Mouse (Mus musculus) layer of hippocampus, postnatal 36 days (tissue): ENCODE measurements around the gene Plaa. TPM values are rescaled to one million over a fixed set of nuclear protein-coding genes. Genes with fewer than 3 reads are reported as not detected.

ENCODE experiments used
- DNase-seq, 2 experiments: peaks; one replicate each; pipeline ENCODE4 v3.0.0; 2022
- total RNA-seq, 2 experiments: library from RNA; stranded (reverse); gene quantifications; 2 replicates each; pipeline ENCODE4 v1.2.3; 2021

Plaa gene
- total RNA-seq, 2 experiments from 2014 or later = 46.1 to 46.8 TPM

GRCm38 (mm10) chr4:94554955-94555494, 48.0 kb downstream of the Plaa start:
- no peak for DNase-seq

- no peak for DNase-seq
Observed at GRCm38 (mm10) chr4:94544321-94544720, 58.7 kb downstream of the Plaa start.

- no peak for DNase-seq
Observed at GRCm38 (mm10) chr4:94543041-94543440, 60.0 kb downstream of the Plaa start.

- DNase-seq = no peak
Observed at GRCm38 (mm10) chr4:94533205-94533604, 69.8 kb downstream of the Plaa start.

- DNase-seq = no peak
Observed at GRCm38 (mm10) chr4:94529448-94529847, 73.6 kb downstream of the Plaa start.

GRCm38 (mm10) chr4:94523321-94523720, 79.7 kb downstream of the Plaa start:
- no peak for DNase-seq

- DNase-seq = peak; percentile 24 to 33
Observed at GRCm38 (mm10) chr4:94517631-94518030, 85.4 kb downstream of the Plaa start.

Other genes starting within 250 kb of the Plaa start
- gene Gm10306, start 46.7 kb downstream of the Plaa start, total RNA-seq = not detected
- gene Caap1, start 46.4 kb downstream of the Plaa start, total RNA-seq = 10 to 100 TPM; 11.1 to 12.6 TPM
- 10 to 100 TPM; 26.8 to 30.0 TPM for gene Ift74, start 11.2 kb upstream of the Plaa start, total RNA-seq
- not detected for gene Lrrc19, start 46.9 kb upstream of the Plaa start, total RNA-seq
- 1 to 10 TPM; 6.8 to 7.9 TPM for gene Tek, start 136.0 kb upstream of the Plaa start, total RNA-seq